Mouse (Mus musculus): Measurements from ENCODE around the gene Scgb1b24. TPM values are rescaled to one million over a fixed set of nuclear protein-coding genes. Genes with fewer than 3 reads are reported as not detected.

Gene Scgb1b24
- polyA plus RNA-seq (2021), result not detected

GRCm38 (mm10) chr7:33743499-33743898 is at the start of gene Scgb1b24:
Gene Scgb1b24, plus strand, starts transcription at chr7:33743799.
- in situ Hi-C loops (cut with MboI; ENCODE audit: low pct_unique_long_range_greater_than_20kb), result no loop called here
- POLR2A ChIA-PET, result no interaction called here
- CTCF ChIA-PET, result no interaction called here
- no peak for DNase-seq (ENCODE audit: low read depth, low spot score)
- ATAC-seq, result no peak
- no peaks in the 10 kb centered on the region for H3K27me3 ChIP-seq
- no peak for TF ChIP-seq CTCF (IDR thresholded peaks at IDR 0.05)

- no peak for TF ChIP-seq CTCF (IDR thresholded peaks at IDR 0.05)
- DNase-seq (ENCODE audit: low read depth, low spot score) (no peak), ATAC-seq (no peak)
- ChIA-PET POLR2A (no interaction called here), CTCF (no interaction called here)
- H3K27me3 ChIP-seq, result no peaks in the 10 kb centered on the region
- in situ Hi-C loops (cut with MboI; ENCODE audit: low pct_unique_long_range_greater_than_20kb), result no loop called here
These were observed 4.4 kb upstream of the Scgb1b24 start, which contains the start of gene Scgb2b24 for GRCm38 (mm10) chr7:33739212-33739611. Gene Scgb2b24, minus strand, starts transcription at chr7:33739312.

Other genes starting within 250 kb of the Scgb1b24 start
- gene Scgb2b21, start 223.3 kb upstream of the Scgb1b24 start, polyA plus RNA-seq (2021), result not detected
- gene Scgb2b24, start 4.5 kb upstream of the Scgb1b24 start, polyA plus RNA-seq (2021), result not detected
- gene Scgb2b26, start 201.2 kb downstream of the Scgb1b24 start, polyA plus RNA-seq (2021), result not detected